Mouse (Mus musculus) hindbrain, postnatal 0 days (tissue): Measurements from ENCODE around the gene Pramel1. TPM values are rescaled to one million over a fixed set of nuclear protein-coding genes. Genes with fewer than 3 reads are reported as not detected.
"Not testable (repeated sequence)": the region's sequence is repeated elsewhere in the genome, so short reads cannot be mapped to it uniquely, and the experiment has no call there.

ENCODE experiments used
- ATAC-seq: fragments of 200-750 bp; cut with Nextera tagmentation; 2 replicates; pipeline ENCODE4 v1.8.0; 2017; ENCODE audit warnings: mild to moderate bottlenecking, moderate TSS enrichment, moderate library complexity
- DNase-seq: peaks from one replicate; pipeline ENCODE4 v3.0.0-alpha.2; 2015; ENCODE audit warnings: low spot score
- H3K27ac ChIP-seq: fragments of 300-500 bp; sonication (generic); 2 replicates; pipeline ENCODE4 v1.5.1; 2014; ENCODE audit warnings: mild to moderate bottlenecking
- H3K27me3 ChIP-seq: fragments of 300-500 bp; sonication (generic); 2 replicates; pipeline ENCODE4 v1.6.1; 2014; ENCODE audit warnings: low read length, mixed read lengths; ENCODE audit not compliant: insufficient read depth
- H3K36me3 ChIP-seq: fragments of 300-500 bp; sonication (generic); 2 replicates; pipeline ENCODE4 v1.6.1; 2014; ENCODE audit warnings: low read length, mixed read lengths; ENCODE audit not compliant: insufficient read depth
- H3K4me1 ChIP-seq: fragments of 300-500 bp; sonication (generic); 2 replicates; pipeline ENCODE4 v1.6.1; 2014; ENCODE audit warnings: antibody characterized with exemption, low read length, mixed read lengths; ENCODE audit not compliant: insufficient read depth
- H3K4me2 ChIP-seq: fragments of 300-500 bp; sonication (generic); 2 replicates; pipeline ENCODE4 v1.6.1; 2014; ENCODE audit warnings: low read depth, mild to moderate bottlenecking, low read length, moderate library complexity, mixed read lengths
- H3K4me3 ChIP-seq: fragments of 300-500 bp; sonication (generic); 2 replicates; pipeline ENCODE4 v1.5.1; 2014; ENCODE audit warnings: low read length
- H3K9ac ChIP-seq: fragments of 300-500 bp; sonication (generic); replicated peaks from 2 replicates; pipeline ENCODE4 v1.6.1; 2014; ENCODE audit warnings: mild to moderate bottlenecking, low read length, moderate library complexity, mixed read lengths
- H3K9me3 ChIP-seq: fragments of 300-500 bp; sonication (generic); 2 replicates; pipeline ENCODE4 v1.6.1; 2016; ENCODE audit warnings: low read length, mixed read lengths
- CTCF ChIP-seq: IDR thresholded peaks from 2 replicates; pipeline ENCODE4 v1.5.1; 2016; ENCODE audit warnings: antibody characterized with exemption, control low read depth, low read depth
- whole genome bisulfite sequencing: fragments of 180-500 bp; shearing (Covaris S2); extraction: QIAGEN DNeasy Blood & Tissue Kit; methylation state at CpG from one replicate; pipeline ENCODE4 v1.1.7; 2014; 5-methylcytosine and 5-hydroxymethylcytosine counted together
- polyA plus RNA-seq: library from polyadenylated mRNA; unstranded; fragments of >200 nt; fragmentation: Nextera tagmentation; extraction: Ambion mirVana; gene quantifications from 2 replicates; pipeline ENCODE4 v1.2.1, GENCODE M21; 2015
- total RNA-seq: library from RNA; depleted of rRNA; stranded (reverse); fragments of >200 nt; gene quantifications from 2 replicates; pipeline ENCODE4 v1.2.3, GENCODE M21; 2014; rRNA removed

Gene Pramel1
- total and polyA plus RNA-seq, 2 experiments from 2014 or later = not detected

DNA sequence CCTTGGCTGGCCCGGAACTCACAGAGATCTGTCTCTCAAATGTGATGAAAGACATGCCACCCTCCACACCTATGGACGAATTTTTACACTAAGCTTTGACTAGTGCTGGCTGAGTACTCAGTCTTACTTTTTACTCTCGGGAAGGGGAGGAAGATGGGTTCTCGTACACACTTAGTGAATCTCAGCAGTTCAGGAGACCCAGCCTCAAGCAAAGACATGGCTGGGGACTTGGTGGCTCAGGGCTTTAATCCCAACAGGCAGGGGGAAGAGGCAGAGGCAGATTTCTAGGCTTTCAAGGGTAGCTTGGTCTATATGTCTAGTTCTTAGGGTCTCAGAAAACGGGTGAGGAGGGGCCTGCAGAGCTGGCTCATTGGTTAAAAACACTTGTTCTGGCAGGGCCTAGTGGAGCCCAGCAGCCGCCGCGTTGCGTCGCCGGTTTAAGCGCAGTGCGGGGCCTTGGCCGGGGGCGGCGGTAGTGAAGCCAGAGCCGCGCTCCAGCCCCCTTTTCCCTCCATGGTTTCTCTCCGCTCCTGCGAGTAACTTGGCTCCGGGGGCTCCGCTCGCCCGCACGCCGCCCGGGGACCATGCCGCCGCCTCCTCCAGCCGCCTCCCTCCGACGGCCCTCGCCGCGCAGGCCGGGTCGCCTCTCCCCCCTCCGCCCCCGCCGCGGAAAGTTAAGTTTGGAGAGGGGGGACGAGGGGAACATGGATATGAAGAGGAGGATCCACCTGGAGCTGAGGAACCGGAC, 5.1 kb upstream of the Pramel1 start:
- Histone ChIP-seq H3K4me1 (no peaks in the 10 kb centered on the region), H3K9ac (peak overlapping the region; percentile 35; the same call in 1 of the 2 replicates), H3K9me3 (no peaks in the 10 kb centered on the region), H3K27me3 (no peaks in the 10 kb centered on the region), H3K27ac (0 out of 2 replicates have a peak overlapping the region, but pooled peaks have one; percentile 26), H3K4me3 (peak overlapping the region; percentile 36), H3K36me3 (no peaks in the 10 kb centered on the region), H3K4me2 (peak overlapping the region; percentile 52)
- ATAC-seq (peak; percentile 95), DNase-seq (peak; percentile 80)
- 14% methylated on average over 23 of the region's 43 CpGs for WGBS
- TF ChIP-seq CTCF = peak; percentile 62

DNA sequence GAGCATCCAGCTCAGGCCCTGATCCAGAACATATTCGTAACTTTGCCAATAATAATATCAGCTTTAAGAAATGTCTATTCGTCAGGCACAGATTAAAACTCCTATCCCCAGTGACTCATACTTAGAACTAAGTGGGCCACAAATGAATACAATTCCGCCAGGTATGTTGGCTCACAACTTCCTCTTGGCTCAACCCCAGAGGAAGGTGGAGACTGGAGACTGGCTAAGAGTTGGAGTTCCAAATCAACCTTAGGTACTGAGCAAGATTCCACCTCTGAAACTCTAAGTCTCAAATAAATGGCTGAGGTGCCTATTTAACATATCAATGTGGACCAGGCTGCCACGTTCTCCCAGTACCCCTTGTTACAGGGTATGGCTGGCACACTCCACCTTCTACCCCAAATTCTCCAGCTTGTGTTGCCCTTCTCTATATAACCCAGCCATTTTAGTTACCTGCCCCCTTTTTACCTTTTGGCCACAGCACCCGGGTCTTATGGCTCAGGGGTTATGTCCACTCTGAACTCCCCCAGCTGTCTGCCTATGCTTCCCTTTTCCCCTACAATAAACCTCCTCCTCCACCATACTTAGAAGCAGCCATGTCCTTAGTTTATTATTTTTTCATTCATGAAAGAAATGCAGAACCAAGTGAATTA, 17.5 kb downstream of the Pramel1 start:
- Histone ChIP-seq H3K9me3 (no peaks in the 10 kb centered on the region), H3K4me3 (peak overlapping the region; percentile 46), H3K4me2 (peak overlapping the region; percentile 65), H3K4me1 (no peaks in the 10 kb centered on the region), H3K27ac (peak overlapping the region; percentile 89), H3K27me3 (no peaks in the 10 kb centered on the region), H3K36me3 (peaks cover 3% of the 10 kb centered on the region), H3K9ac (peak overlapping the region; percentile 38)
- WGBS = 65% methylated on average over 5 of the region's 5 CpGs
- DNase-seq (peak; percentile 2), ATAC-seq (0 out of 2 replicates have a peak, but pooled peaks have one; percentile 16)
- no peak for TF ChIP-seq CTCF

DNA sequence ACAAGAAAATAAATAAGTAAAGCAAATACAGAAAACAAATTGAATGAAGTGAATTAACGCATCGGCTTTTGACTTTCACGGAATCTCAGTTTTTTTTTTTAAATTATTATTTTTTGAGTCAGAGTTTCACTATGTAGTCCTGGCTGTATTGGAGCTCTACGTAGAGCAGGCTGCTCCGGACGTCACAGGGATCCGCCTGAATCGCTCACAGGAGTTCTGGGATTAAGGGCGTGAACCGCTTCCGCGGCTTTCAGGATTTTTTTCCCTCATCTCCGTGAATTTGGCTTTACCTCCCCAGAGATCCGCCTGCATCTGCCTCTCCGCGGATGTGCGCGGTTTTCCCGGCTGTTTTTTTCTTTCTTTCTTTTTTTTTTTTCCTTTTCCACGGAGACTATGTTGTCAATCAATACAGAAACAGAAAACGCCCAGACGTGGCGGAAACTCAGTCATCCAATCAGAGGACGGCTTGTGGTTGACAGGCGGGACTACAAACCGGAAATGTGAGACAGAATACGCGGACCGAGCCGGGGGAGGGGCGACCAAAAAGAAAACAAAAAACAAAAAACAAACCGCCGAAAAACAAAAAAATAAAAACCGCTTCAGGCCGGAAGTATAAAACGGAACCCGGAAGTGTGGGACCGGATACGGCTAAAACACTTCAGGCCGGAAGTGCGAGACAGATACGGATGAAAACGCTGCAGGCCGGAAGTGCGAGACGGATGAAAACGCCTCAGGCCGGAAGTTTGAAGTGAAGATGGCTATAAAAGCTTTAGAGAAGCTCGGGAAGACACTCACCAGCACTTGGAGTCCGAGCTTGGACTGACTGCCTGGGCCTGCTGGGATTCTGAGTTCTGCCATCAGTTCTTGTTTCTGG, 18.2 kb downstream of the Pramel1 start, which contains the start of gene Pramef8:
Pramef8 (plus strand) TSS at position 208 of the 874 bp plus-strand sequence.
- Histone ChIP-seq H3K9me3 (no peaks in the 10 kb centered on the region), H3K36me3 (peaks cover 11% of the 10 kb centered on the region), H3K27me3 (no peaks in the 10 kb centered on the region), H3K4me2 (peak within 1 kb of the TSS; percentile 65), H3K4me3 (peak within 1 kb of the TSS; percentile 46), H3K27ac (peak within 1 kb of the TSS; percentile 89), H3K9ac (peak within 1 kb of the TSS; percentile 38), H3K4me1 (no peaks in the 10 kb centered on the region)
- DNase-seq (peak; percentile 97), ATAC-seq (peak; percentile 97)
- TF ChIP-seq CTCF = no peak
- WGBS = 1% methylated on average over 50 of the region's 50 CpGs

DNA sequence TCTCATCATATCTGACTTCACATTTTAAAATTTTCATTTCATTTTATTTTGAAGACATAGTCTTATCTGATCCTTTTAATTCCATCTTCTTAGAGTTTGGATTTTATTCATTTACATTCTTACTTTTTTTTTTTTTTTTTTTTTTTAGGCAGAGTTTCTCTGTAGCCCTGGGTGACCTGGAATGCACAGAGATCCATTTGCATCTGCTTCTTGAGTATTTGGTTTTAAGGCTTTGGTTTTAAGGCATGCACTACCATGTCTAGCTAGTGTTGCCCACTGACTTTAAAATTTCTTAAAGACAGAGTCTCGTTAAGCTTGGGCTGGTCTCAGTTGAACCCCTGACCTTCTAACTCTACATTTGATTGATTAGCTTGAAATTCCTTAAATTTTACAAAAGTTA, 19.4 kb downstream of the Pramel1 start:
- Histone ChIP-seq H3K4me3 (no peak overlapping the region), H3K4me1 (no peaks in the 10 kb centered on the region), H3K9ac (no peak overlapping the region), H3K9me3 (no peaks in the 10 kb centered on the region), H3K4me2 (peak overlapping the region; percentile 65; the same call in 1 of the 2 replicates), H3K27me3 (no peaks in the 10 kb centered on the region), H3K27ac (no peak overlapping the region), H3K36me3 (peaks cover 23% of the 10 kb centered on the region)
- 93% methylated on average over 1 of the region's 1 CpGs for WGBS
- no peak for TF ChIP-seq CTCF
- ATAC-seq = no peak
- DNase-seq = no peak

DNA sequence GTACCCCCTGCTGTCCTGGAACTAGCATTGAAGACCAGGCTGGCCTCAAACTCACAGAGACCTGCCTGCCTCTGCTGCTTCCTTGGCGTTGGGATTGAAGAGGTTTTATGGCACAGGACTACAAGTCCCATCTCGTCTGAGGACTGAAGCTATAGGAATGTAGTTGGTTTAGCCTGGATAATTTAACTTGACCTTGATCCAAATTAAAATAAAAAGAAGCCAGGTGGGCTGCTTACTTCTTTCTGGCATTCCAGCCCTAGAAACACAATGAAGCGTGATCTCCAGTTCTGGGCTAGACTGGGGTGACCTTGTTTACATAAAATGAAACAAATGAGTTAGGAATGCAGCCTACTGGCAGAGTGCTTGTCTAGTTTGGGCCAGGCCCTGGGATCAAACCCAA, 19.9 kb downstream of the Pramel1 start:
- Histone ChIP-seq H3K27ac (no peak overlapping the region), H3K4me1 (no peaks in the 10 kb centered on the region), H3K36me3 (peaks cover 28% of the 10 kb centered on the region), H3K9me3 (no peaks in the 10 kb centered on the region), H3K4me3 (no peak overlapping the region), H3K4me2 (no peak overlapping the region), H3K9ac (no peak overlapping the region), H3K27me3 (no peaks in the 10 kb centered on the region)
- DNase-seq (no peak), ATAC-seq (no peak)
- WGBS = 97% methylated on average over 3 of the region's 3 CpGs
- TF ChIP-seq CTCF = no peak

DNA sequence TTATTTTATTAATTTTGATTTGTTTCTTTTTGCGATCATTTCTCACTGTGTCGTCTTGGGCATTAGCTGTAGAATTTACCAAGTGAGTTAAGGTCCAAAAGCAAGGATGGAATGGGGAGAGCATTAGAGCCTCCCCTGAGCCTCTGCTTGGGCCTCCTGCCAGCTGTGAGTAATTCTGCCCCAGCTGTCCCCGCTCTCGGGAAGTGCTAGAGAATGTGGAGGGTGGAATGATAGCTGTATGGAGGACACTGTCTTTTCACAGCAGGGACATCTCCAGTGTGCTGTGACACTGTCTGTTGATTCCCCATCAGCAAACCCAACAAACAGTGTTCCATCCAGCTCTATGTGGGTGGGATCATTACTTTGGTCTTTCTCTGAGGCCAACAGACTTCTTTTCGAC, 32.5 kb downstream of the Pramel1 start:
- H3K4me3 ChIP-seq, H3K9me3 ChIP-seq, H3K9ac ChIP-seq, H3K4me2 ChIP-seq, H3K27me3 ChIP-seq, DNase-seq, H3K36me3 ChIP-seq, ATAC-seq, H3K27ac ChIP-seq, H3K4me1 ChIP-seq: not testable (repeated sequence)
- 80% methylated on average over 5 of the region's 5 CpGs for WGBS

Other genes starting within 250 kb of the Pramel1 start
- 16.6 and 23.8 TPM in 2 replicates for gene Prdm2, start 181.4 kb upstream of the Pramel1 start, total RNA-seq
- 10.3 and 11.0 TPM in 2 replicates for gene Prdm2, start 181.4 kb upstream of the Pramel1 start, polyA plus RNA-seq
- gene Pdpn, start 94.9 kb upstream of the Pramel1 start, total RNA-seq = 31.8 and 56.8 TPM in 2 replicates
- gene Pdpn, start 94.9 kb upstream of the Pramel1 start, polyA plus RNA-seq = 45.5 and 51.4 TPM in 2 replicates
- gene Lrrc38, start 44.7 kb upstream of the Pramel1 start, total RNA-seq = 0.29 and 0.63 TPM in 2 replicates
- 0.84 and 0.97 TPM in 2 replicates for gene Lrrc38, start 44.7 kb upstream of the Pramel1 start, polyA plus RNA-seq
- 26.1 and 48.5 TPM in 2 replicates for gene Pramef8, start 18.0 kb downstream of the Pramel1 start, total RNA-seq
- 16.0 and 18.3 TPM in 2 replicates for gene Pramef8, start 18.0 kb downstream of the Pramel1 start, polyA plus RNA-seq
- gene Oog4, start 55.9 kb downstream of the Pramel1 start, total RNA-seq = not detected in 2 replicates
- not detected in 2 replicates for gene Oog4, start 55.9 kb downstream of the Pramel1 start, polyA plus RNA-seq
- not detected in 2 replicates for gene Gm13043, start 116.9 kb downstream of the Pramel1 start, total RNA-seq
- gene Gm13043, start 116.9 kb downstream of the Pramel1 start, polyA plus RNA-seq = not detected in 2 replicates
- gene Gm13040, start 141.5 kb downstream of the Pramel1 start, total RNA-seq = not detected in 2 replicates
- not detected in 2 replicates for gene Gm13040, start 141.5 kb downstream of the Pramel1 start, polyA plus RNA-seq
- not detected in 2 replicates for gene BC080695, start 157.3 kb downstream of the Pramel1 start, total RNA-seq
- not detected in 2 replicates for gene BC080695, start 157.3 kb downstream of the Pramel1 start, polyA plus RNA-seq
- gene Gm13057, start 157.3 kb downstream of the Pramel1 start, total RNA-seq = not detected in 2 replicates
- gene Gm13057, start 157.3 kb downstream of the Pramel1 start, polyA plus RNA-seq = not detected in 2 replicates
- not detected in 2 replicates for gene Gm13083, start 220.6 kb downstream of the Pramel1 start, total RNA-seq
- not detected in 2 replicates for gene Gm13083, start 220.6 kb downstream of the Pramel1 start, polyA plus RNA-seq